Mouse (Mus musculus) natural killer cell, adult 2 months (primary cell): Measurements from ENCODE around the gene Sptb.

Source experiments
- DNase-seq, 2 experiments: peaks; one replicate each; pipeline ENCODE4 v3.0.0; 2022; ENCODE audit warnings: low spot score in 2 of 2

The Sptb gene

DNA sequence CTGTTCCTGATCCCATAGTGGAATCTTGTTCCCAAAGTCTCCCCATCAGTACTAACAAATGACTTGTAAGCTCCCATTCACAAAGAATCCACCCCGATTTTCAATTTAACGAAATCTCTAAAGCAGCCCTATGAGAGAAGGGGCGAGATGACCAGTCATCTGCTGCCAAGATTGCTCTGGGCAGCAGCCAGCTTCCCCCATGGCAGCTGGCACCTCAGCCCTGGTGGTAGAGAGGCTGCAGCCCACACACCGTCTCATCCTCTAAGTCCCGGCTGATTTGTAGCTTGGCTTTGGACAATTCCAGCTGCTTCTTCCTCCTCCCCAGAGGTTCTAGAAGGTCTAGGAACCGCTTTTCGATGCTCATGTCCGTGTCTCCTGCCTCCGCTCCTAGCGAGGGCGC is 102.1 kb downstream of the Sptb start:
- no peak for DNase-seq

DNA sequence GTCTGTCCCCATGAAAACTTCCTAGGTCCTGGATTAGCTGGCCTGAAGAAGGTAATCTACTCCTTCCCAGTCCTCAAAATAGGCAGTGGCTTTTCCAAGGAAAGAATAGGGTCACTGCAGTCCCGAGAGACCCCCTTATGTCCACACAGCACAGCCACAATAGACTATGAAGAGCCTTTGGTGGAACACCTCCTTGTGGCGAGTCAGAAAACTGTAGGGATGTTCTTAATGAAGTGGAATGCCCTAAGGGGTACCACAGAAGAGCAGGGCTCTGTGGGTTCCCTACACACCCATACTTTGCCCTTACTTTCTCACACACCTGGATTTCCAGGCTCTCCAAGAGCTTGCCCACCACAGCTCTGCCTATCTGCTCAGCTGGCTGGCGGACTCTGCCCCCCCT is 104.5 kb downstream of the Sptb start:
- no peak for DNase-seq

DNA sequence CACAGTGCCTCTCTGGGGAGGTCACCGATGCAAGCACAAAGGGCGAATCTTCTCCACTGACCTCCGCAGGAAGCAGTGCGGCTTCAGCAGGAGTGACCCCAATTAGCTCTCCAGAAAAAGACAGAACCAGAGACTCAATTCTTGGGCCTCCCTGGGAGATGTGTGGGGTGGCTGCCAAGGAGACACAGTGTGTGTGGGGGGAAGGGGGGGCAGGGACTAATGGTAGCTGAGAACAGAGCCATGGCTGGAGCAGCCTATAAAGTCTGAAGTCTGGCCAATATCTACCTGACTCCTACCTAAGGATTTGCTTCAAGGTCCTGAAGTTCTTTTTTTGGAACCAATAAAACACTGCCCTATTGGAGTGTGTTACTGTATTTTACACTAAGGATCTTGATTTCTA is 105.8 kb downstream of the Sptb start:
- no peak for DNase-seq

DNA sequence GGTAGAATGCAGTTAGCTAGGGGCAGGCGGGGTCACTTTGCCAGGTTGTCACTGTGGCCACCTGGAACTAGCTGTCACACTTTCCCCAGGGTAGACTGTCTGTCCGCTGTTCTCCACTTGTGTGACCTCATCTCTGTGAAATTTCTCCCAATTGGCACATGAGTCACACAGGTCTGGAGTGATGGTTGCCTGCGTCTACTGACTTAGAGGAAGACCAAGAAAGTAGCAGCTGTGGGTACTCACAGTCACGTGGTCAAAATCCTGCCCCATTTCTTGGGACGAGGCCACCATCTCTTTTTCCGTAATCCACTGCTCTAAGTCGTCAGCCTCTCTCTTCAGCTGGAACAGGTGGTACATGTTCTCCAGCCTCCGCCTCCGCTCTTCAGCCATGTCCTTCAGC is 106.6 kb downstream of the Sptb start:
- no peak for DNase-seq

DNA sequence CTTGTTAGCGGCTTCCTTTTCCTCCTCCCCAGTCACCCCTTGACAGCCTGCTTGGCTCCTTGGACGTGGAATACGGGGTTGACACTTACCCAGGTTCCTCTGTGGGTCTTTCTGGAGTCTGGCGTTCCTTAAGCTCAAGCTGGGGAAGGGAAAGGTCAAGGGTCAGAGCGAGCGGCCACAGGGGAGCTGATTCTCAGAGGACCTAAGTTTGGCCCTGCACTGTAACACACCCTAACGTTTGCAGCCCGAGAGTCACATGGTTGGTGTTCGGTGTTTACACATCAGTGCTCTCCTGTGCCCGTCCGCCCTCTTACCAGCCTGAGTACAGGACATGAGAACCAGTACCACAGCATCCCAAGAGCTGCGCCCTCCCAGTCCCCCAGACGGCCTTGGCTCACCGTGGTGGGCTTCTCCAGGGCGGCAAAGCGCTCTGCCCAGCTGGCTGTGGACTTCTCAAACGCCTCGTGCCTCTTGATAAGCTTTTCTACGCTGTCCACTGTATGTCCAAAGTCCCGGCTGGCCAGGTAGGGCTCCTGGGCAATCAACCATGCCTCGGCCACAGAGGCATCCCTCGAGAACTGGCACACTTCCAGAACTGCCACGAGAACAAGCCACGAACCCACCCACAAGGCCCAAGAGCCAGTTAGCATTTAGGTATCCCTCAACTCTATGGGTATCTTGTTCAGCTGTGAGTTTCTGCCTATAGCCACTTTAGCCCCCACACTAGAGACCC is 112.0 kb downstream of the Sptb start:
- no peak for DNase-seq

DNA sequence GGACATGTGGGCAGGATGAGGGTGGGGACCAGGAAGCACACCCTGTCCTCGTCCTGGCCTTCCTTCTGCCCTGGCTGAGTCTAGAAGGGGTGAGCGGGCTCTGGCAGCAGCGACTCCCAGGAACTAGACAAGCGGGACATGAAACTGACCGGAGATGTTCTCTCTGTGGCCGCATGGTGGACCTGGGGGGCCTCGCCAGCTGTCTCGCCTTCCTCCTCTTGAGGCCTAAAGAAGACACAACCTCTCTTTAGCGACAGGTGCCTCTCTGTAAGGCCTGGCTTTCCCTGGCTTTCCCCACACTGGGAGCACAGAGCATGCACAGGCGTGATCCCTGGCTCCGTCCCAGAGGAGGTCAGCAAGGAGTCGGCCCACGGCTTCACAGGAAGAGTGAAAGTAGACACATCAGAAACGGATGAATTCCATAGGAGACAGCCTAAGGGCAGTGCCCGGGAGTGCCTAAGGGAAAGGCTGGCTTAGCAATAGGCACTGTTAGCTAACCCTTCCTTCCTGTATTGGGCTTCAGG is 112.7 kb downstream of the Sptb start:
- DNase-seq, result no peak

DNA sequence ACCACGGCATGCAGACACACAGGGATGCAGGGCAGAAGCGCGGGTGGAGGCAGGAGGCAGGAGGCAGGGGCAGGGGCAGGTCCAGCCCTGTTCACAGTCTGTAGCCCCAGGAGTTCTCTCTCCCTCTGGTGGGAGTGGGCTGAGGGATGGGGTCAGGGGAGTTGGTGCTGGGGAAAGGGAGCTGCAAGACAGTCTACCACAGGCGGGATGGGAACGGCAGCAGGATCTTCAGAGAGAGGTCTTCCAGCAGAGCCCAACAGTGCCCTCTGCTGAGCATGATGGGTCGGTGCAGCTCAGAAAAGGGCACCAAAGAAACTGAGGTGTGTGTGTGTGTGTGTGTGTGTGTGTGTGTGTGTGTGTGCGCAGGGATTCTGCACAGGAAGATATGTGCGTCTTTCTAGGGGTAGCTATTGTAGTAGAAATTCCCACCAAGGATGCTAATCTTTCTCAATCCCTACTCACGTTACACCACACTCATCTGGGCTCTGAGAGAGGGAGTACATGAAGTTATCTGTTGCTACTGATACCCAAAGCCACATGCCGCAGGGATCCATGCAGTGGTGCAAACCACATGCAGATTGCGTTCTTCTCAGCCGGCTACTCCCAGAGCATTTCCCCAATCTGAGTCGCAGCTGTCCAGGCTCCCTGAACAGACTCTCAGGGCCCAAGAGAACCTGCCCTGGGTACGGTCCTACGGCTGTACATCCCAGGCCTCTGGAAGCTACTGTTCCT is 113.9 kb downstream of the Sptb start:
- peak; percentile 29 to 66 for DNase-seq

DNA sequence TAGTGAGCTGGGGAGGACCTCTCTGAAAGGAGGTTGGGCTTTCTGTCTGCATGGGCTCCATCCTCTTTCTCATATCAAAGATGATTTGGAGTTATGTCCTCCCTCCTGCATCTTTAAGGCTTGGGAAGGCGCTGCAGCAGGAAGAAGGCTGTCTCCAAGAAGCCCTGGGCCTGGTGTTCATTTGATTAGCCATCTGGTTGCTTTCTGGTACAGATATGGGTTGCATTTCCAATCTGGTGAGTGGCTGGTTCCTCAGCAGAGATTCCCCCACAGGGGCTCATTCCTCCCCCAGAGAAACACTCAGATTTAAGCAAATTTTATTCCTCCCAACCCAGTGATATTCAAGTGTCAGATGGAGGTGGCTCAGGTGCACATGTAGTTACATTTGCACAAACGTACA is 114.5 kb downstream of the Sptb start:
- no peak for DNase-seq

DNA sequence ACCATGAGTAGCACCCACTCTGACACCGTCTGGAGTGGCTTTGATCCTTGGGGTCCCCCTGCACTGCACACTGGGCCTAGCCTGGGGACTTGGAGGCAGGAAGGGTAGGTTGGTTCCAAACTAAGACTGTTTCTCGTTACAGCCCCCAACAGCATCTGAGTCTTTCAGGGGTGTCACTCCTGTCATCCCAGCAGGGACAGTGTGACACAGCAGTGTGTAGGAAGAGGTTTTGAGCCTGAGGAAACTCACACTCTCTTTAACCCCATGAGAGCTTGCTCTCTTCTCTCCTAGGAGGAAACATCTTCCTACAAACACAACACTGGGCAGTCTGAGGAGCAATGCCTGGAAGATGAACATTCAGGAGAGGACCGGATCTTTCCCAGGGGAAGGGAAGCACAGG is 115.8 kb downstream of the Sptb start:
- DNase-seq, result no peak

DNA sequence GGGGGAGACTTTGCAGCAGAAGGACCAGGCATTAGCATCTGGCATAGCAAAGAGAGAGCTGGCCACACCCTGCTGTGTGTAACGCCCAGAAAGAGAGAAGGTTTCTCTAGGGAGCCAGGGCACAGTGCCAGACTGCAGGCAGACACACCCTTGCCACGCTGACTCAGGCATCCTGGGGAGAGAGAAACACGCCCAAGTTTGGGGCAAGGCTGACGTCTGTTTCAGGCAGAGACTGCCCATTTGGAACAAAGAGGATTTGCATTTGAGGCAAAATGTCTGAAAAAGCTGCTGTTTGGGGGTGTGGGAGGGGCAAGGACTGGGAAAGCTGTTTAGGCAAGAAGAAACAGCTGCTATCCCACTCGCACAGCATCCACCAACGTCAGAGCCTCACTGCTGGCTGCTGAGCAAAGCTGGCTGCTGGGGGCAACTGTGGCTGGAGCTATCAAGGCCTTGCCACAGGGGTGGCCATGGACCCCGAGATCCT is 116.5 kb downstream of the Sptb start:
- peak; percentile 20 to 68 for DNase-seq

DNA sequence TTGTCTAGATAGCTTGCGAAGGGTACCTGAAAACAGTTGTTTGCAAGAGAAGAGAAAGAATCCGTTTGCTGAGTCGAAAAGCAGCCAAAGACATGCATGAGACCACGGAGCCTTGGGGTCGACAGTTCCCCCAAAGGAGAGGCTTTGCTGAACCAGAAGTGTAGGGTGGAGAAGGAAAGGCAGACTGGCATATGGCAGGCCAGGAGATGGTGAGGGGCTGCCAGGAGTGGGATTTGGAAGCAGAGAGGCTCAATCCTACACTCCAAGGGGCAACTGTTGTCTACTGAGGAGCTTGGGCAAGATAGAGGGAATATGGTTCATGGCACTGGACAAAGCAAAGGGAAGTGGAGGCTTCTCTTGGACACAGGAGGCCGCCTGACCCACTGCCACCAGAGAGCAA is 117.1 kb downstream of the Sptb start:
- DNase-seq, result no peak

DNA sequence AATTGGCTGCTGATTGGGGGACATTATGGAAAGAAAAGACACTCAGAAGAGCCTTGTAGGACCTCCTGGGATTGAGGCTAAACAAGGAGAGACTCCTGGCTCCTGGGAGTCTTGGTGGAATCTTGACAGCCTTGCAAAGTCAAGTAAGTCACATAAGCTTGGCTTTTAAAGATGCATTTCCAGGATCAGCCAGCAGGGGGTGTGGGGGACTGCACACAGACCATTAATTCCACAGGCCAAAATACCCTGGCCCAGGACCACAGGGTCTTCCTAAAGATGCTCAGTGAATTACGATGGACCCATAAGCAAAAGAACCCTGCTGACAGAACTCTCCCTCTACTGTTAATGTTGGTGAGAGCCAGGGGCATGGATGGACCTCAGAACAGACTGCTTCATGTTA is 118.1 kb downstream of the Sptb start:
- peak in 1 of 2 experiments; percentile 37 for DNase-seq

DNA sequence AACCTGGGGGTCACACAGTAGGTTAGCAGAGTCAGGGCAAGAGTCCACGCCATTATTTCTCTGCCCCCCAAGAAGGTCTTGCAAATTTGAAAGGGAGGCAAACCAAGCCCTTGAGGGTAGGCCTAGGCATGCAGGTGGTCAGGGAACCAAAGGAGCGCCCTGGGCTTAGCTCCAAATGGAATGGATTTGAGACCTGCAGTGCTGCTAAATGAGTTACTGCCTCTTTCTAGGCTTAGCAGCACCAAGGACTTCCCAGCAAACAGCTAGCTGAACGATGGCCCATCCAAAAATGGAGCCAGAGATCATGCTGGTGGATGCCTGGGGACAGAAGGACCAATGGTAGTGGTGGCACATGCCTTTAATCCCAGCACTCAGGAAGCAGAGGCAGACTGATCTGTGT is 119.3 kb downstream of the Sptb start:
- no peak for DNase-seq

DNA sequence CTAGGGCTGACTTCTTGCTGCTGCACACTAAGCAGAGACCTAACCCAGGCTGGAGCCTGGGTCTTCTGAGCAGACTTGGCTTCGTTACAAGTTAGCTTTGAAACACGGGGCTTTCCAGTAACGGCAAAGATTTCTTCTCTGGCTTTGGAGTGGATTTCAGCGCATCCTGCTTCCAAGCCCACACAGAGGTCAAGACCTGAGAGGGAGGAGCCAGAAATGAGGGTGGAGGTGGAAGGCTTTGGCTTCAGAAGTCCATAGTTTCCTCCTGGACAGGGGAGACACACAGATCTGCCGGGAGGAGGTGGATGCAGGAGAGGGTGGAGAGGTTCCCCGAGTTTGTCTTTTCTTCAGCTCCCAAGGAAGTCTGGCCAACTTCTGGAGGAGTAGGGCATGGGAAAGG is 120.8 kb downstream of the Sptb start:
- no peak for DNase-seq

DNA sequence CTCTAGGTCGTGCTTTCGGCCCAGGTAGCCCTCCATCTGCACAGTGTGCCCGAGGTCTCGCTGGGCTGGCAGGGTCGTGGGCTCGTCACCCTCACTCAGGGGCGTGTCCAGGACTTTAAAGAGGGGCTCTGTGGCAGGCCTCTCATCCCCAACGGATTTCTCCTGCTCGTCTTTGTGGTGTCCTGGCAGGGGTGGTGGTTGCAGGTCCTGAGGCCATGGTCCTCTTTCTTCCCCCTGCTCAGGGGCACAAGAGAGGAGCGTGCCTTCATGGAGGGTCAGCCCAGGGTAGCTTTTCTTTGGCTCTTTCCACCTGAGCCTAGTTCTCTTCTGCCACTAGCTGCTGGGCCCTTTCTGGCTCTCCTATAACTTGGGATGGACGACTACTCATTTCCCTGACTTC is 123.0 kb downstream of the Sptb start:
- DNase-seq, result no peak

DNA sequence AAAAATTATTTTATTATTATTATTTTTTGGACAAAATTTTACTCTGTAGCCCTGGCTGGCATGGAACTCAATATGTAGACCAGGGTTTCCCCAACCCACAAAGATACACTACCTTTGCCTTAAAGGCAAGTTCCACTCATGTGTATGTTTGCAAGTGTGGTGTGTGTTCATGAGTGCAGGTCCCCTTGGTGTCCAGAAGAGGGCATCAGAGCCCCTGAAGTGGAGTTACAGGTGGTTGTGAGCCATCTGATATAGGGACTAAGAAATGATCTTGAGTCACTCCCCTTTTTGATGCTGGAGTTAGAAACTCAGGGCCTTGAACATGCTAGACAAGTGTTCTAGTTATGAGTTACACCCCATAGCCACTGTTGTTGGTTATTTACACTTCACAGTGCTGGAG is 125.3 kb downstream of the Sptb start:
- no peak for DNase-seq

DNA sequence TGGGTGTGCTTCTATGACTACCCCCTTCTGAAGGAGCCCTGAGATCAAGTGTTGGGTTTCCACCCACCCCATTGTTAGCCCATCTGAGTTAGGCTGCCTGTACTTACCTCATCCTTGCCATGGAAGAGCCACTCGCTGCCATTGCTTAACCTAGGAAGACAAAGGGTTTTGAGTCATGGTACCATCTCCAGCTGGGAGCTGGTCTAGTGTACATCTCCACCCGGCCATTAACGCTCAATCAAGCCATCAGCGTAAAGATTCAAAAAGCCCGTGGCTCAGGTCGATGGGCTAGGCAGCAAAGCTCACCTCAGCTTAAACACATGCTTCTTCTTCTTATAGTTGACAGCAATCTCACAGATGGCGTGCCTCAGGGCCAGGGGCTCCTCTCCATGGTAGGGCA is 126.9 kb downstream of the Sptb start:
- DNase-seq, result no peak

DNA sequence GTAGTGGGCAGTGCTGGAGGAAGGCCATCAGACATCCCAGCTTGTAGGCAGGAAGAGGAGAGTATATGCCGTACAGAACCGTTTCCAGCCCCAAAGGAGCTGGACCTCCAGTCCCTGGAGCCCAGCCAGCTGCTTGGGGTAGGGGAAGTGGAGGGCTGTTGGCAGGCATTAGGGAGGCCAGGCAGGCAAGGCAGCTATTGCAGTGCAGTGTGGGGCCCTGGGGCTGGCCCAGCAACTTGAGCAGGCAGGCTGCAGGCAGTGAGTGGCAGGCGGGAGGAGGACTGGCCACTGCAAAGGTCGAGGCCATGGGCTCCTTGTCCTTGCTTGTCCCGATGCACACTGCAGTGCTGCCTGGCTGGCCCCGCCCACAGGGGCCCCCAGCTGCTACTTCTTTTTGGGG is 127.5 kb downstream of the Sptb start:
- no peak for DNase-seq

DNA sequence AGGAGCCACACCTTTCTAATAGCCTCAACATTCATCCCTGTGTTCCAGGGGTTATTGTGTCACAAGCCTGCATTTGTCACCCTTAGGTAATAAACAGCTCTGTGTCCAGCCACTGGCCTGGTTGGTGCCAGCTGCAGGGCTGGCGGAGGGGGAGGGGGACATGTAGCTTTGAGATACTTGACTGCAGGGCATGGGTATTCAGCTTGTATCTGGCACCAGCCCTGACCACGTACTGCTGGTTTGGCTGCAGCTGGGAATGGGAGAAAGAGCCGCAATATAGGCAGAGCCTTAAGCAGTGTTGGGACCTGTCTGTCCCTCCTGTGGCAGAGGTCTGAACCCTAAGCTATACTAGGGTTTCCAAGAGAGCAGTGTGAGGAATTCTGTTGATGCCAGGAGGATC is 128.2 kb downstream of the Sptb start:
- DNase-seq, result no peak

DNA sequence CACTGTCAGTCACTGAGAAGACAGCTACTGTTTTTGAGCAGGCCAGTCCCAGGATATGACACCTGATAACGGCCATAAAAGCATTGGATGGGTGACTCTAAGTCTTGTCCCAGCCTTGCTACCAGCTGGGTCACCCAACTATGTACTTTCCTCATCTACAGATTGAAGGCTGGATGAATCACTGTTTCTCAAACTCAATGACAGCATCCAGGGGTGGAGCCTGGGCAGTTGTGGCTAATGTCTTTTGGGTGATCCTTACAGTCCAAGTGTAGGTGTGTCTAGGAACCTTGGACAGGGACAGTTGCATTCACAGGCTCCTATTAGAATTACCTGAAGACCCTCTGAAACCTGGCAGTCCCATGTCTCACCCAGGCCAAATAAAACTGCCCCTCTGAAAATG is 130.5 kb downstream of the Sptb start:
- no peak for DNase-seq

DNA sequence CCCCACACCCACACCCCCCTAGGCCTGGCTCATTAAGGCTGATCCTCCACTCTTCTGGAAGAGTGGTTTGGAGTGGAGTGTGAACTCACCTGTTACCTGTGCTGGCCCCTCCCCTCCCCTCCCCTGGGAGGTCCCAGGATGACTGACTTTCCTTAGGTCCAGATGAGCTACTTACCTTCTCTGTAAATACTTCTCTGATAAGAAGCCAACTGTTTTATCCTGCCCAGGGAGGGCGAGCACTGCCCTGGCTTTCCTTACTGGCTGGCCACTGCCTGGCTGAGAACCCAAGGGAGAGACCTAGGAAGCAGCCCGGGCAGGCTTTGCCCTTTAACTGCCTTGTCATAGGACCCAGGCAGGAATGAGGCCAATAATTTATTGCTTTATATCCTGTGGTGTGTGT is 131.9 kb downstream of the Sptb start:
- DNase-seq, result no peak

DNA sequence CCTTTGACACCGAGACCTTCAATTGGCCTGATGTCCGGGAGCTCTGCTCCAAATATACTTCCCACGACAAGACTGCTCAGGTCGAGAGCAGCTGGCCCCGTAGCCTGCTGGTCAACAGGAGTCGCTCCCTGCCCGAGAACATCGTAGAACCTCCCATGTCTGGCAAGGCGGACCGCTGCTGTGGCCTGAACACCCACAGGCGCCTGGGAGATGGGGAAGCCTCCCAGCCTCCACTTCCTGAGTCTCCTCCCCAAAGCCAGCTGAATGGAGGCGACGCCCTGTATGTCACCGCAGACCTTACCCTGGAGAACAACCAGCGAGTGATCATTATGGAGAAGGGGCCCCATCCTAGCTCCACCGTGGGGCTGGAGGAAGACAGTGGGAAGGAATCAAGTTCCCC is 132.5 kb downstream of the Sptb start:
- DNase-seq, result no peak

DNA sequence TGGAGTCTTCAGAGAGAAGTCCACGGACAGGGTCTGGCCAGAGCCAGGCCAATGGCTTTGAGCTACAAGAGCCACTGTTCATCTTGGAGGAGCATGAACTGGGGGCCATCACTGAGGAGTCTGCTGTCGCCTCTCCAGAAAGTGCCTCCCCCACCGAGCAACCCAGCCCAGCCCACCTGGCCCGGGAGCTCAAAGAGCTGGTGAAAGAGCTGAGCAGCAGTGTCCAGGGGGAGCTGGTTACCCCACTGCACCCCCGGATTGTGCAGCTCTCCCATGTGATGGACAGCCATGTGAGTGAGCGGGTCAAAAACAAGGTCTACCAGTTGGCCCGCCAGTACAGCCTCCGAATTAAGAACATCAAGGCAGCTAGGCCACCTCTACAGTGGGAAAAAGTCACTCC is 133.5 kb downstream of the Sptb start:
- DNase-seq, result no peak
